Mouse (Mus musculus) embryonic fibroblast, embryonic 13.5 days (primary cell): ENCODE results near the gene Elmo1. TPM values are rescaled to one million over a fixed set of nuclear protein-coding genes. Genes with fewer than 3 reads are reported as not detected.
"Not testable (repeated sequence)": the region's sequence is repeated elsewhere in the genome, so short reads cannot be mapped to it uniquely, and the experiment has no call there.

ENCODE experiments used
- H3K27ac ChIP-seq: 2 replicates; pipeline ENCODE4 v1.5.1; 2012; ENCODE audit warnings: low read length, control low read depth, inconsistent platforms; ENCODE audit not compliant: insufficient read depth
- H3K4me1 ChIP-seq: 2 replicates; pipeline ENCODE4 v1.6.1; 2011; ENCODE audit warnings: low read length; ENCODE audit not compliant: control insufficient read depth, insufficient read depth
- H3K4me3 ChIP-seq: 2 replicates; pipeline ENCODE4 v1.5.1; 2011; ENCODE audit warnings: mild to moderate bottlenecking, control low read depth, low read length; ENCODE audit not compliant: insufficient read depth
- CTCF ChIP-seq: IDR thresholded peaks from 2 replicates; pipeline ENCODE4 v1.5.1; 2011; ENCODE audit warnings: mild to moderate bottlenecking, control low read depth, low read length, moderate library complexity, borderline replicate concordance; ENCODE audit not compliant: insufficient read depth
- POLR2A ChIP-seq: IDR thresholded peaks from 2 replicates; pipeline ENCODE4 v1.6.1; 2011; ENCODE audit warnings: low read depth, mild to moderate bottlenecking, control low read depth, low read length, moderate library complexity
- polyA plus RNA-seq: library from polyadenylated mRNA; stranded (reverse); fragments of >200 nt; gene quantifications from 2 replicates; pipeline ENCODE4 v1.2.4, GENCODE M21; 2011; ENCODE audit warnings: low read depth; ENCODE audit not compliant: missing spikeins, insufficient read length

Gene Elmo1
- polyA plus RNA-seq, 1 experiment = 4.8 TPM

DNA sequence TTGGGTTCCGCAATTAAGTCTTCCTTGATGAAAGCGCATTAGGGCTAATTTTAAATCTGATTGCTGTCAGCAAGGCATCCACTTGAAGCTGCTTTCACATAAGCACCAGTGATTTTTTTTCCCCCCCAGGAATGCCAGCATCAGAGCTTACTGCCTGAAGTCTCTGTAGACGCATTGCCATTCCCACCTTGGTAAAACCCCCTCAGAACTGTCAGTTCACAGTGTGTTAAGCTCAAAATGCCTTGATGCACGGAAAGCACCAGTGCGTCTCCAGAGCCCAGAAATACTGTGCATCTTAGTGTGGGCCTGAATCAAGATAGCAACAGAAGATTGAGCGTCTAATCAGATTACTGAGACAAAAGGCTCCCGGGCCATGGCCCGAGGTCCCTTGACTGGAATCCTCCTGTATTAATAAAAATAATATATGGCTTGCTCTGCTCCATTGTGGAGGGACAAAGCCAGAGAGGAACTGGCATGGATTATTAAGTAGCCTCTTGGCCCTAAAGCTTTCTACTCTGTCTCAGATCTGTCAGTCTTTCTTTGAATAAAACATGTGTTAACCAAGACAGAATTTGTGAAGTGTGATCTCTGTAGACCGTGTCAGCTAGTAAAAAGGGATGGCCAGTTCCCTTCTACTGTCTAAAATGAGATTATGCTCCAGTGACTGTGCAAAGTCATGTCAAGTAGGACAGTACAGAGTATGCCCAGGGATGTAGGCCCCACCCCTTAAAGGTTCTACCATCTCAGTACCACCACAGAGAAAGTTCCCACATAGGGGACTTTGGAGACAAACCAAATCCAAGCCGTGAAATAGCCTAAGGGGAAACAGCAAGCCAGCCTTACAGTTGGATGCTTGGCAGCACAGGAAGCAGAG is 525.4 kb downstream of the Elmo1 start:
- Histone ChIP-seq H3K27ac (no peak overlapping the region), H3K4me1 (no peaks in the 10 kb centered on the region), H3K4me3 (no peak overlapping the region)
- TF ChIP-seq POLR2A (no peak), CTCF (no peak)

DNA sequence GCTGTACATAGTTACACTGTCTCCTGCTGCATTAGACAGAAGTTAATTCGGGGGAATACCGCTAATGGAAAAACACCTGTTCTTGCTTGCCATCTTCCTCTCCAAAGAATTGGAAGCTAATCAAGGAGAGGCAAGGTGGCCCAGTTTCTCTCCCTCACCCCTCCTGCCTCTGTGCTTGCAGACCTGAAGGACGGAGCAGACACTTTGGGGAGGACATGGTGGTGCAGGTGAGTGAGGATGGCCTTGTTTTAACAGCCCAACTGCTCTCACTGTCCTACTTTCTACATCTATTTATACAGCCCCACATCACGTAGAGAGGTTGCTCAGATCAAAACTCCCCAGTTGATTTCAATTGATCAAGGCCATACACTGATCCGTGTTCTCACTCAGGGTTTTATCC is 529.5 kb downstream of the Elmo1 start:
- H3K4me1 ChIP-seq = no peaks in the 10 kb centered on the region
- no peak overlapping the region for H3K4me3 ChIP-seq
- no peak overlapping the region for H3K27ac ChIP-seq
- TF ChIP-seq CTCF = no peak
- TF ChIP-seq POLR2A = no peak

- no peaks in the 10 kb centered on the region for H3K4me1 ChIP-seq
- TF ChIP-seq POLR2A (no peak), CTCF (no peak)
- no peak overlapping the region for H3K4me3 ChIP-seq
These were observed 532.9 kb downstream of the Elmo1 start for GRCm38 (mm10) chr13:20623071-20623850.

GRCm38 (mm10) chr13:20627796-20628195 is 537.4 kb downstream of the Elmo1 start:
- TF ChIP-seq CTCF = no peak
- no peak for TF ChIP-seq POLR2A
- no peaks in the 10 kb centered on the region for H3K4me1 ChIP-seq
- H3K27ac ChIP-seq = no peak overlapping the region

More at GRCm38 (mm10) chr13:20623071-20623850, 532.9 kb downstream of the Elmo1 start:
- H3K27ac ChIP-seq = no peak overlapping the region

DNA sequence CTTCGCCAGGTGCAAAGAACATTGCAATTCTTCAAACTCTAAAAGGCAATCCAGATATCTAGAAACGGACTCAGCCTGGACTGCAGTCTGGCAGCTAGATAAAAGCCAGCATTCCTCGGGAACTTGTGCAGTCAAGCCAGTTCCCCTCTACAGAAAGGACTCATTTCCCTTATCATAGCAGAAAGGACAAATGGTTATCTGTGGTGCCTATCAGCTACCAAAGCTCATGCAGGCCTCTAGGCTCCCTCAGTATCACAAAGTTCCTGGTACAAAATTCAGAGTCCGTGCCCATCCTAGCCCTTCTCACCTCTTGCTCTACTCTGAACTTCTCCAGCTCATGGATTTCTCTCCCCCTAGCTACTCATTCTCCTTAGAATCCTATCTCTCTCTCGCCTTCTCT is 542.1 kb downstream of the Elmo1 start:
- no peak for TF ChIP-seq CTCF
- TF ChIP-seq POLR2A = no peak
- Histone ChIP-seq H3K27ac (no peak overlapping the region), H3K4me3 (no peak overlapping the region), H3K4me1 (no peaks in the 10 kb centered on the region)

More at GRCm38 (mm10) chr13:20627796-20628195, 537.4 kb downstream of the Elmo1 start:
- no peak overlapping the region for H3K4me3 ChIP-seq

DNA sequence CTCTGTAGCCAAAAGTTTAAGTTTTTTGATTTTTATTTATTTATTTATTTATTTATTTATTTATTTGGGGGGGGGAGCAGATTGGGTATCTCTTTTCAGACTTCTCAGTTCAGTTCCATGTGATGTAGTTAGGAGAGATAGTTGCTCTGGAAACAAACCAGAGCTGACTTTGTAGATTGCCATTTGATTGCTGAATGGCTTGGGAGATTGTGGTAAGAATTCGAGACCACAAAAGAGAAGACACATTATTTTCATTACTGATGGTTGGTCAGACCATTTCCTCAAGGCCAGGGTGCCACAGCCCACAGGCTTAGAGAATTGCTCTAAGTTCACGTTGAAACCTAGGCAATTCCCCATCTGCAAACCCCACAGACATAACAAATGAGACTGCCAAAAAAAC is 544.3 kb downstream of the Elmo1 start:
- H3K4me1 ChIP-seq, H3K27ac ChIP-seq: not testable (repeated sequence)

GRCm38 (mm10) chr13:20635646-20636045 is 545.2 kb downstream of the Elmo1 start:
- TF ChIP-seq POLR2A (no peak), CTCF (no peak)

More for the DNA sequence above, 544.3 kb downstream of the Elmo1 start:
- H3K4me3 ChIP-seq = not testable (repeated sequence)

More at GRCm38 (mm10) chr13:20635646-20636045, 545.2 kb downstream of the Elmo1 start:
- H3K4me1 ChIP-seq = no peaks in the 10 kb centered on the region
- H3K27ac ChIP-seq = no peak overlapping the region
- H3K4me3 ChIP-seq = no peak overlapping the region
